Mouse (Mus musculus) cerebellum, adult 8-10 months (tissue): ENCODE data around the gene Acat1.

Experiments used
- DNase-seq: peaks from one replicate; pipeline ENCODE4 v3.0.0; 2022

Gene Acat1

DNA sequence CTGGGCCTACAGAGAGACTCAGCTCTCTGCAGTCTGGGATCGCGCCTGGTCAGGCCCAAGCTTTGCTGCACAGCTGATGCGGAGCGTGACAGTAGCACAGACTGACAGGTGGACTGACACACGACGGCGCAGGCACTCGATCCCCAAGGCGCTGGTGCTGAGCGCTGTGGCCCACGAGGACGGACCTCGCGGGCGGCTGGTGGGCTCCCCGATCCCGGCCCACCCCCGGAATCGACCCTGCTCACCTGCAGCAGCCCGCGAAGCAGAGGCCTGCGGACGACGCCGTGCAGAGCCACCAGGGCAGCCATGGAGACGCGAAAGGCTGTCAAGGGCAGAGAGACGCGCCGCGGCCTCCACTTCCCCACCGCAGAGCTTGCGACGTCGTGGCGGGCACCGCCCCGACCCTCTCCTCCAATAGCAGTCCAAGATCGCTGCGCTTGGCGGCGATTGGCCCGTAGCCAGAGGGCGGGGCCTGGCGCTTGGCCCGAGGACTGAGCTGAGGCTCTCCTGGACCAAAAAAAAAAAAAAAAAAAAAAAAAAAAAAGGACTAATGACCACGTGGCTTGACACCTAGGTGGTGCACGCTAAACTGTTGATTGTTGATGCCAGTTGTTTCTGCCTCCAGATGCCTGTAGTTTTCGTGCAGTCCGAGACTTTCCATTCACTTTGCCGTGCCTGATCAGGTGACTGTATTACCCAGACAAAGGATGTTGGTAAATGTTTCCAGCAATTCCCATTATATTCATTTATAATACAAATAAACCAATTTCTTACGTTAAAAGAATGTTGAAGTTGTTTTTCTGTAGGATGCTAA lies at the start of gene Acat1:
TSS of gene Acat1 (minus strand) at position 415 of the 814 bp plus-strand sequence.
- peak; percentile 91 for DNase-seq

DNA sequence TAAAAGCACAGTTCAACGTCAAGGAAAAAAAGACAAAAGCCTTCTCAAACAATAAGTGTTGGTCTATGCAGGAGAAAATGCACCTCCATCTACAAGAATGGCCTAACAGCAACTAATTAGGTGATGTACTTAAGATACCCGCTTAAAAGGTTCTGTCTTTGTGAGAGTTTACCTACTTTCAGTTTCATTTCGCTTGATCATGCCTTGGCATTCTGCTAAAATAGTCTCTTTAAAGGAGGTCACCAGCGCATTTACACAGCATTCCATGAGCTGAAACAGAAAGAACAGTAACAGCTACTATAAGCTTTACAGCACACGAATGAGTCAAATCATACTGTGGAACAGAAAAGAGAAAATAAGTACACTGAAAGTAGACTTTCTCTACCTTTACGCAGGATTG lies 24.6 kb upstream of the Acat1 start:
- DNase-seq, result no peak

DNA sequence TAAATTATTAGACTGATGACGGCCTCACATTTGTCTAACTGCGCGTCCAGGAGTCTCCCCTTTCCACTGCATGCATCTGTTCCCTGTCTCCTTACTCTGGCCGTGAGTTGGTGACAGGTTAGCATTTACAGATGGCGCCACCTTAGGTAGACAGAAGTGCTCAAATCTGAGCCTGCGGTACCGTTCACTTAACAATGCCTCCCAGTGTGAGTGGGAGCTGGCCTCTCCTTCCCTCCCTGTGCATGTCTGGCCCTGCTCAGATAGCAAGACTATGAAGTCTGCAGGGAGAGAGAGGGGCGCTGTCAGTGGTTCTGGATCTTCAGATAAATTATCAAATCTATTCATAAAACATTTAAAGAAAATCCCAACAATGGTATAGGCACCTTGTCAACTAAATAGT lies 5.1 kb upstream of the Acat1 start:
- no peak for DNase-seq

DNA sequence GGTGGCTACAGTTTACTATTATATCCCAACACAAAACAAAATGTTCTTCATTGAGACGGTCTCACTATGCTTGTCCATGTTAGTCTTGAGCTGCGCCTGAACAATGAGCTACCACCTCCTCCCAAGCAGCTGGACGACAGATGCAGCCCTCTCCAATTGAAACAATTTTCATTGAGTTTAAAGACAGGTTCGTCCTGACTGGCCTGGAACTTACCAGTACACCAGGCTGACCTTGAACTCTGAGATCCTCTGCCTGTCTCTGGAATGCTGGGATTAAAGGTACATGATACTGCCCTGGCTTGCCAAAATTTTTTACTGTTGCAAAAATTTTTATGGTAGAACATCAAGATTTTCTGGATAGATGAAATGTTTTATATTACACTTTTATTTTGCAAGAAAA lies 4.1 kb upstream of the Acat1 start:
- no peak for DNase-seq

DNA sequence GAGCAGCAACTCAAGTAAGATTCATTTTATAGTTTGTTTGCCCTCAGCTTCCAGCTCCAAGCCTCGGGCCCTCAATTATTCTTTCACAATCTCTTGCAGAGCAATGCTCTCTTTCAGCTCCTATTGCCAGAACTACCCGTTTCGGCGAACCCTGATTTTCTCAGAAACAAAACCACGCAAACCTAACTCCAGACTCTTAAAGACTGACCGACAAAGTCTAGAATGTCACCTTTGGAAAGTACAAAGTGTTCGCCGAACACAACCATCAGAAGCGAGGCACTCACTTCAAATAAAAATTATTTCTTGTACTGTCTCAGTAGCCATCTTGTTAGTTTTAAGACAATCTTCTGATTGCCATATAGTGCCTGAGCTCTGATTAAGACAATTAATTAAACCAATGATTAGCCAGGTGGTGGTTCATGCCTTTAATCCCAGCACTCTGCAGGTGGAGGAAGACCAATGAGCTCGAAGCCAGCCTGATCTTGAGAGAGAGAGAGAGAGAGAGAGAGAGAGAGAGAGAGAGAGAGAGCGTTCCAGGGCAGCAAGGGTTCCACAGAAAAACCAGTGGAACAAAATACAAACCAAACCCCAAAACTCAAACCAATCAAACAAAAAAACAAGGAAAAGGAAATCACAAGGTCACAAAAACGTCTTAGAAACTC lies 745 bp downstream of the Acat1 start:
- peak; percentile 17 for DNase-seq

DNA sequence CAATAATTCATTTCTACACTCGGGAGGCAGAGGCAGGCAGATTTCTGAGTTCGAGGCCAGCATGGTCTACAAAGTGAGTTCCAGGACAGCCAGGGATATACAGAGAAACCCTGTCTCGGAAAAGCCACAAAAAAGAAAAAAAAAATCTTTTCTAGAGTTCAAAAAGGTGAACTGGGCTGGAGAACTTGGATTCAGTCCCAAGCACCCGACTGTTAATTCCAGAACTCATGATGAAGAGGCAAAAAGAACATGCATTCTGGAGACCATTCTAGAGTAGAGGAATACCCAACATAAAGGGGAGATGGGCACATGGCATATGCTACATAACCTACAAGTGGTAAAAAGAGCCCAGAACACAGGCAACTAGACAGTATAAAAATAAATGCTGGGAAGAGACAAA lies 2.4 kb downstream of the Acat1 start:
- DNase-seq, result no peak

DNA sequence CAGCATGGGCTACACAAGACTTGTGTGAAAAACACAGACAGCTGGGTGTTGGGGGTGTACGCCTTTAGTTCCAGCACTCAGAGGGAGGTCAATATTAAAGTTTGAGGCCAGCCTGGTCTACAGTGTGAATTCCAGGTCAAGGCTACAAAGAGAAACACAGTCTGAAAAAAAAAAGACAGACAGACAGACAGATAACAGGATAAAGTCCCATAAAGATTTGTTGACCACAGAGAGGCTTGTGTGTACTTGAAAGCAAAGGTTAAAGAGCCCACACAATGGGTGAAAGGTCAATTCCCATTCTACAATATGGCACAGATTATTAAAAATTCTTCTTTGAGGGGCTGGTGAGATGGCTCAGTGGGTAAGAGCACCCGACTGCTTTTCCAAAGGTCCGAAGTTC lies 3.0 kb downstream of the Acat1 start:
- DNase-seq, result no peak

DNA sequence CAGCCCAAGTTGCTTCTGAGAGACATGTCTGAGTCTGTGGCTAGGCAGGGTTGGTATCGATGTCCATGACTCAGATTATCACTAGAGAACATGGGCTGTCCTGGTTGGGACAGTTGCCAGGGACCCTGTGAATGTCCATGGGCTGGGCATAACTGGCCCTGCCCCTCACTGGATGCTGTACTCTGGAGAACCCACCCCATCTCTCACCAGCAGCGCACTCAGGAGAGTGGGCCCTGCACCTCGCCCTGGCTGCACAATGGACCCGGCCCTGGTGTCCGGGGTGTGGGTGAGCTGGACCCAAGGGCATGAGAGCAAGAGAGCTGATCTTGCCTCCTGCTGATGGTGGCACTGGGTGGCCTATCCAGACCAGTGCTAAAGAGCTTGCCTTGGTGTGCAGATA lies 5.2 kb downstream of the Acat1 start:
- no peak for DNase-seq

DNA sequence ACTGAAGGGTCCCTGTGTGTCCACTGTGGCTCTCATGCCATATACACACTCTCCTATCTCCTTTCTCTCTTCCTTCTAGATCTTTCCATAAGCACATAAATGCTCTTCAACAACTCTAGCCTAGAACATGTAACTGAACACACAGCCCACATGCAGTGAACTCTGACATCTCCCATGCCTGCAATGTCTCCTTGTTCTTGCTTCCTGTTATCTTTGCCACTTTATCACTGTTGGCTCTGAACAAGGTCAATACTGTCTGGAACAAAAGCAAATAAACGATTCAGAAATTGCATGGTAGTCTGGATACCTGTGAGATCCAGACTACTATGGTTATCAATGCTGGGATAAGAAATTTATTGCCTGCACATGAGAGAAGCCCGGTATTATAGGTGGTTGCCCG lies 6.3 kb downstream of the Acat1 start:
- no peak for DNase-seq

DNA sequence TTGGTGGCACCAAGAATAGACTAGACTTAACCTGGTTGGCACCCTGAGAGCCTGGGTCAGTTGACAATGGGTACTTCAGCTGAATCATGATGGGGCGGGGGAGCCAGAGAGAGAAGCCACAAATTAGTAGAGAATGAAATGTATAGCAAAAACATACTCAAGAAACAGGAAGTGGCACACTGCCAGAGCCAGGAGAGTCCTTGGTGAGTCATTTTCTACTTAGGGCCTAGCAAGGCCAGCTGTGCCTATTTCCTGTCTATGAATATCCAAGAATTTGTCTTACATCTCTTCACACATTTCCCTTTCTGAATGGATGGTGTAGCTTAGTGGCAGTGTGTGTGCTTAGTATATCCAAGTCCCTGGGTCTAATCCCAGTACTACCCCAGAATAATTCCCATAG lies 6.8 kb downstream of the Acat1 start:
- DNase-seq, result no peak

DNA sequence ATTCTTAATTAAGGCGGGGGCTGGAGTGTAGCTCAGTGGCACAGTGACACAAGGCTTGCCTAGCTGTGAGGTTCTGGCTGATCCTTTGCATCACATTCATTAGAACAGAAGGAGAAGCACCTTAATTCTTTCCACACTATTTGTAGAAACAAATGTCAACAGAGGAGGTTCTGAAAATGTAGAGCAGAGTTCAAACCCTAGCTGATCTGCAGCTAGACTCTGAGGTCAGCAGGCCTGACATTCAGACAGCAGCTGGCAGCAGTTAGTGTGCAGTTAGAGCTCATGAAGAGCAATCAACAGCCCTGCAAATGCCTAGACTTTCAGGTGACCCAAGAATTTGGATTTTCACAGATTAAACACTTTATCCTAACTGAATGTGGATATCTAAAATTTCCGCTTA lies 8.6 kb downstream of the Acat1 start:
- DNase-seq, result no peak

DNA sequence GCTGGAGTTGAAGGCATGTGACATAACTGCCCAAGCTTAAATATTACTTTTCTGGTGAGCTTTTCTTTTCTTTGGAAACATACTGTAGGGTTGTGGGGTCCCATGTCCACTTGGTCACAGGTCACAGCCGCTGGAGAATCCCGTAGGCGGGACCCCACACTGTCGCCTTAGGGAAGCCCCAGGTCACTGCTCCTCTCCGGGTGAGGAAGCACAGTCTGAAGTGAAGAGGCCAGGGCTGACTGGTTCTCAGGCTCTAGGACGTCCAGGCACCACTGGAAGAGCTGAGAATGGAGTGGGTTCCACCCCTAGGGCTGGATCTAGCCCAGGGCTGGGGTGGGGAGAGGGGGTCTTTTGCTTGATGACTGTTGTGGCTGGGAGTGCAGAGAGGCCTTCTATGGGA lies 11.6 kb downstream of the Acat1 start:
- no peak for DNase-seq

DNA sequence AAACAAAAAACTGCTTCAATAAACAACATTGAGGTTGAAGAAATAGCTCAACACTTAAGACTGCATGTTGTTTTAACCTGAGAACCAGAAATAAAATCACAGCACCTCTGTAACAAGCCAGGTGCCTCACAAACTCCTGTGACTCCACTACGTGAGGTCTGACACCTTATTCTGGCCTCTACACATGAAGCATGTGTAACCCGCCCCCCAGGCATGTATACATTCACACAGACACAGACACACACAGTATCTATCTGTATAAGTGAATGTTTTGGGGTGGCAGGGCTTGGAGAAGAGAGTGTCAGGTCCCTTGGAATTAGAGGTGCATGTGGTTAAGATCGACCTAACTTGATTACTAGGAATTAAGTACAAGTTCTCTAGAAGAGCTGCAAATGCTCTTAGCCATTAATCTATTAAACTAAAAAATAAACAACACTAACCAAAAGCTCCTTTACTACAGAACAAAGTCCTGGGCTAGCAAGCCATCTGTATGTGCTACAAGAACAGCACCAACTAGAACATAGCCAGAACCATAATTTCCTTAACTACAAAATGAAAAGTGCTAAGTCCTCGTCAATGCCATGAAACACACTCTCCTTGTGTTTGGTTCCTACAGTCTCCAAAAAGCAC lies 13.1 kb downstream of the Acat1 start:
- no peak for DNase-seq

DNA sequence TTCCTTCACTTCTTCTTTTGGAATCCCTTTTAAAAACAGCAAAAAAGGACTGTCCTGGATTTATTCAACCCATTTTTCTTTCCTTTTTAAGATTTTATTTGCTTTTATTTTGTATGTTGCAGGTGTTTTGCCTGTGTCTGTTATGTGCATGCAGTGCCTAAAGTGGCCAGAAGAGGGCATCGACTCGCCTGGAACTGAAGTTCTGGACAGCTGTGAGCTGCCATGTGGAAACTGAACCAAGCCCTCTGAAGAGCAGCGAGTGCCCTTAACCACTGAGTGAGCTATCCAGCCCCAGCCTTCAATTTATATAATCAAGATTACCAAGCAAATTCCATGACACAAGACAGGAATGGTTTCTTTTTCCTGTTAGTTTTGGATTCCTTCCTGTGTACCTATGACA lies 15.4 kb downstream of the Acat1 start:
- peak; percentile 50 for DNase-seq

DNA sequence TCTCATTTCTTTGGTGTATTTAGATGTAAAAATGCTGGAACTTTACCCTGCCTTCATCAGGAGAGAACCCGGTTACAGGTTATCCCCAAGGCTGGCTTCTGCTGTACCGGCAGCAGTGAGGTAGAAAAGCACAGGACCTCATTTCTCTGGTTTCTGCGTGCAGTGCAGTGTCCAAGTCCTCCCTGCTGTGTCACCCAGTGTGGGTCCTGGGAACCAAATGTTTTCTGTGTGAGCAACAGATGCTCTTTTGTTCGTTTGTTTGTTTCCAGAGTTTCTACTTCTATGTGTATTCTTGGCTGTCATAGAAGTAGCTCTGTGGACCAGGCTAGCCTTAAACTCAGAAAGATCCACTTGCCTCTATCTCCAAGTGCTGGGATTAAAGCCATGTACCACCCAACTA lies 28.3 kb downstream of the Acat1 start:
- peak; percentile 45 for DNase-seq

DNA sequence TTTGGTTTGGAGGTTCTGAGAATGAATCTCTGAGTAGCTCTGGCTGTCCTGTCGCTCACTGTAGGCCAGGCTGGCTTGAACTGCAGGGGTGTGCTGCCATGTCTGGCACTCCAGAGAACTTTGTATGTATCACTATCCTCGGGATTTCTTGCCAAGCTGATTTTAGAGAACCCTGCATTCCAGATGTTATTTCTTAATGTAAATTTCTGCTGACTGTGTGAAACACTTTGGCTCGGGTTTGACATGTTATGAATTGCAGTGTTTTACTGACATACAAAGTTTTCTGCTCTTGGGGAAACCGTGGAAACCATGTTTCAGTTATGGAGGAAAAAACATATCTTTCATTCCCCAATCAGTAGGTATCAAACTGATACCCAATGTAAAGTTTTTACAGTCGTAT lies 34.5 kb downstream of the Acat1 start:
- no peak for DNase-seq

DNA sequence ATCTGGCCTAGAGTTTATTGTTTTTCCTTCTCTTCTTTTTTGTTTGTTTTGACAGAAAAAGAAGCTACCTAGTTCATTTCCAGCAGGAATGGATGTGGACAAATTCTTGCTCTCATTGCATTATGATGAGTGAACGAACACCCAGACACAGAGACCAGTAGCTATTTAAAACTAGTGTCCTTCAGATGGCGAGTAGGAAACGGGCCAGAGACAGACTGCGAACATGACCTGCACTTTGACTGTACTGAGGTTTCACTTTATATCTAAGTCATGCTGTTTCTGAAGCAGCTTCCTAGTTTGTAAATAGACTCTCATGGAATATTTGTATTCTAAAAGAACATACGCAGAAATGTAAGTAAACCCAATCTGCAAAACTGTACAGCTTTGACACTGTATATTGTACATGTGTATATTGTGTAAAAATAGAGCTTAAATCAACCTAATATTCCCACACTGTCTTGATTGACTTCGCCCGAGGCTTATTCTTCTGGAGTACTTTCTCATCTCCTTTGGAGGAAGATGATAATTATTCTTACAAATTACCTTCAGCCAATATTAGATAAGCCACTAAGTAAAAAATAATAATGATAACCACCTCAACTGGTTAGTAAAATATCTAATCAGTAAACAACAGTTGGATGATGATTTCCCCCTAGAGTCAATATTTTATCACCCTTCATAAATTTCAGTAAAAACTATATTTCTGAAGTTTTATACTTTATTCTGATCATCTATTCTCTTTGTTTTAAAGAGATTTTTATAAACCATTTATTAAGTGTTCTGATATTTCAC lies 37.5 kb downstream of the Acat1 start:
- no peak for DNase-seq

DNA sequence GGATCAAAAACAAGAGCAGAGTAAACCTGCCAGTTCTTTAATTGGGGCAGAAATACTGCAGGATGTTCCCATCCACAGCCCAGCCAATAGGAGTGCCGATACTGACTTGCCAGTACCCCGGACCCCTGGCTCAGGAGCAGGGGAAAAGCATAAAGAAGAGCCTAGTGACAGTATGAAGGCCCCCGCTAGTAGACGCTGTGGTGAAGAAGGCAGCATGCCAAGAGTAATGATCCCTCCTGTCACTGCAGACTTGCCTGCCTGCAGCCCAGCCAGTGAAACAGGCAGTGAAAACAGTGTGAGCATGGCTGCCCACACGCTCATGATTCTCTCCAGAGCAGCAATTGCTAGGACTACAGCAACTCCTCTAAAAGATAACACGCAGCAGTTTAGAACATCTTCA lies 39.5 kb downstream of the Acat1 start:
- peak; percentile 23 for DNase-seq

DNA sequence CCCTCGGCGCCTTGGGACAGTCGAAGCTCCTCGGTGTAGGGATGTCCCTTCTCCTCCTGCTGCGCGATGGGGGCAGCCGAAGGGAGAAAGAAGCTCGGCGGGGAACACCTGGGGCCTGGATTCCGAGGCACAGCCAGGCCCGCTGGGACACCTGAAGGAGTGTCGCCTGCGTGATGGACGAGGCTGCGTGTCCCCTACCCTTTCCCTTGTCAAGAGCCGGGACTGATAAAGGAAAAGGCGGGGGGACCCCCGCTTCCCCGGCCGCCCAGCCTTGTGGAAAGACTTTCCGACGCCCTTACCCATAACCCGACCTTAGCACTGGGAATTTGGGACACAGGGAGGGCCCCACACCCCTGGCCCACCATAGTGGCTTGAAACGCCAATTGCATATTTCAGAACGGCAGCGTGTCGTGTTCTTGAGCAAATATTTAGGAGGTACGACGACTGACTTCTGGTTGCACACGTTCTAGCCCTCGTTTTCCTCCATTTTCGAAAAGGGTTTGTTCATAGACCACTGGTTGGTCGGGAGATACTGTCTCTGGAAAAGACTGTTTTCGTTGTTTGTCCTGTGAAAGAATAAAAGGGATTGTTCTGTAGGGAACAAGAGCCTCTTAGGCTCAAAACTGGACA lies 72.7 kb downstream of the Acat1 start:
- no peak for DNase-seq

DNA sequence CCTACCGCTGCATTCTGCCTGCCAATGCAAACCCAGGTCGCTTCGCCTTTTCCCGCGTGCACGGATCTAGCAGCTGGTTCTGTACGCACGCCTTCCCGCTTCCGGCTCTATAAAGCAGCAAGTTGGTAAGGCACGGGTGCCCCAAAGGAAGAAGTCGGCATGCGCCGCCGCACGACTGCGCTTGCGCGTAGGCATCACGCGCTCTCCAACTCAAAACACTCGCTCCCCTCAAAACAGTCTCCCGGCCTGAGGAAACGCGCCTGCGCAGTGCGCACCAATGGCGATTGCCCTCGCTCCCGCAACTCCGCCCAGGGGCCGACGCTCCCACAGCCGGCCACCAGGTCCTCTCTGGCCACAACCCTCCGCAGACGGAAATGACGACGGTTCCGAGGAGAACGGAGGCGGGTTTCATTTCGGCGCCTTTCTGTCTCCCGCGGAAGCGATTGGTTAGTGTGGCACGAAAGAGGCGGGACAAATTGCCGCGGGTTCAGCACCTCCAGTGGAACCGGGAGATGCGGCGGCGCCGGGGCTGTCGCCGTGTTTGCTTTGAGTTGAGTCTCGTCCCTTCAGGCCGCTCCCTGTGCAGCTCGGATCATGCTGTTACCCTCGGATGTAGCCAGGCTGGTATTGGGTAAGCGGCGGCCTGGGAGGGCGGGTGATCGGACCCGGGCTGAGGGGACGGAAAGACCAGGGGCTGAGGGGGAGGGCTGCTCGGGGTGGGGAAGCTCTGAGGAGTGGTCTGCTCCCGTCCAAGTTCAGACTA lies 73.4 kb downstream of the Acat1 start, which contains the start of the genes Atm and Npat:
TSS of gene Atm (minus strand) at position 183 of the 763 bp plus-strand sequence.
TSS of gene Npat (plus strand) at position 490 of the 763 bp plus-strand sequence.
- peak; percentile 99 for DNase-seq

DNA sequence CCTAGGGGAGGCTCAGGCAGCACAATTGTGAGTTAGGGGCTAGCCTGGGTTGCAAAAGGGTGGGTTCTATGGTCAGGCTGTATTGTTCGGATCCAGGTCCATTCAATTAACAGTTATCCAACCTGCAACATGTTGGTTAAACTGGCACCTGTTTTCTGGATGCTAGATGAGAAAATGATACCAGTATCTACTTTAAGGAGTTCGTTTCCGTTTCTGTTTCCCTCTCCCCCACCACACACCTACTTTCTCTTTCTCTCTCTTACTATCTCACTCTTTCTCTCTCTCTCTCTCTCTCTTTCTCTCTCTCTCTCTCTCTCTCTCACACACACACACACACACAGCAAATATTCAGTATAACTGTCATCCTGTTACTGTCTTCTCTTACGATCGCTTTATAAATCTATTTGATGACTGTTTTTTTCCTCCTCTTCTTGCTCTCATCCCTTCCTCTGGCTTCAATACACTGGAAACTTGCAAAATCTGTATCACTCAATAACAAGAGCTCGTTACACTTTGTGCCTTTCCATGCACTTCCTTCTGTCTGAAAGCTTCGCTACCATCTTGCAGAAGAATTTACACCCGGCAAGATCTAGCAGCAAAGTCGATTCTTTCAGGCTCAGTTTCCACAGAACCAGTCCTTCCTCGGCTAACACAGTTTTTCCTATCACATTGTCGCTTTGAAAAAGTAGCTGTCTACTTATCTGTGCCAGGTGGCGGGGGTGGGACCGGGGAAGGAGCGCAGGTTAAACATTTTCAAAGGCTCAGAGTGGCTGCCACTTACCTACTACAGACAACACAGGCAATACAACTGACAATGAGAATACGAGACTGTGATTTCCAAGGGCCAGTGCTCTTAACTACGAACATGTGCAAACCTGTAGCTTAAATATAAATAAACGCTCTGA lies 74.5 kb downstream of the Acat1 start:
- peak; percentile 9 for DNase-seq
